Mouse (Mus musculus): ENCODE results near the gene Atp5d.

Gene Atp5d

GRCm38 (mm10) chr10:80168038-80168661 lies 29.7 kb downstream of the Atp5d start:
- DNase-seq: peak; percentile 97

GRCm38 (mm10) chr10:80169070-80169469 lies 30.6 kb downstream of the Atp5d start:
- no peak for DNase-seq

- DNase-seq: no peak
Measured at GRCm38 (mm10) chr10:80169651-80170050, 31.2 kb downstream of the Atp5d start.

- no peak for DNase-seq
Measured at GRCm38 (mm10) chr10:80170052-80170451, 31.6 kb downstream of the Atp5d start.

GRCm38 (mm10) chr10:80170601-80171021 lies 32.2 kb downstream of the Atp5d start:
- peak in 1 of 2 experiments; percentile 25 for DNase-seq

- peak in 1 of 2 experiments; percentile 12 for DNase-seq
Measured at GRCm38 (mm10) chr10:80171252-80171651, 32.8 kb downstream of the Atp5d start.

- peak; percentile 48 to 59 for DNase-seq
Measured at GRCm38 (mm10) chr10:80171760-80172526, 33.5 kb downstream of the Atp5d start.

GRCm38 (mm10) chr10:80172527-80173292 lies 34.3 kb downstream of the Atp5d start, which contains the start of gene 1600002K03Rik:
Gene 1600002K03Rik (plus strand): TSS chr10:80172944.
- peak; percentile 91 for DNase-seq

GRCm38 (mm10) chr10:80173358-80173757 lies 34.9 kb downstream of the Atp5d start:
- DNase-seq: no peak

- DNase-seq: no peak
Measured at GRCm38 (mm10) chr10:80173955-80174640, 35.7 kb downstream of the Atp5d start.

- DNase-seq: peak; percentile 65 to 67
Measured at GRCm38 (mm10) chr10:80174705-80175104, 36.3 kb downstream of the Atp5d start.

- peak; percentile 74 to 78 for DNase-seq
Measured at GRCm38 (mm10) chr10:80175536-80176269, 37.3 kb downstream of the Atp5d start.

GRCm38 (mm10) chr10:80176270-80176834 lies 37.9 kb downstream of the Atp5d start:
- DNase-seq: no peak

- DNase-seq: no peak
Measured at GRCm38 (mm10) chr10:80177441-80178279, 39.2 kb downstream of the Atp5d start.

- peak; percentile 72 to 80 for DNase-seq
Measured at GRCm38 (mm10) chr10:80179068-80180051, 40.9 kb downstream of the Atp5d start, which contains the start of gene Efna2. Gene Efna2 (plus strand): TSS chr10:80179482.

- DNase-seq: no peak
Measured at GRCm38 (mm10) chr10:80180288-80180687, 41.9 kb downstream of the Atp5d start.

GRCm38 (mm10) chr10:80180823-80181222 lies 42.4 kb downstream of the Atp5d start:
- no peak for DNase-seq

- DNase-seq: no peak
Measured at GRCm38 (mm10) chr10:80182547-80182946, 44.1 kb downstream of the Atp5d start.

GRCm38 (mm10) chr10:80186649-80187048 lies 48.2 kb downstream of the Atp5d start:
- no peak for DNase-seq

Measured in cerebellum, postnatal 10 days (tissue).